Mouse (Mus musculus) kidney, postnatal 25 days (tissue): ENCODE results near the gene Cyp1b1.
A peak's percentile ranks its signal among the peaks of the same experiment; 100 is the strongest.

Source experiments
- DNase-seq, 2 experiments: peaks; one replicate each; pipeline ENCODE4 v3.0.0; 2021; ENCODE audit warnings: mixed read lengths in 2 of 2

Cyp1b1 gene

GRCm38 (mm10) chr17:79713643-79714367 lies 1.1 kb downstream of the Cyp1b1 start:
- peak; percentile 33 to 53 for DNase-seq

- peak; percentile 6 to 35 for DNase-seq
Observed at GRCm38 (mm10) chr17:79713276-79713642, 1.6 kb downstream of the Cyp1b1 start.

- DNase-seq, result no peak
Observed at GRCm38 (mm10) chr17:79712536-79712935, 2.3 kb downstream of the Cyp1b1 start.

GRCm38 (mm10) chr17:79711944-79712343 lies 2.9 kb downstream of the Cyp1b1 start:
- DNase-seq, result no peak

GRCm38 (mm10) chr17:79710246-79710842 lies 4.5 kb downstream of the Cyp1b1 start:
- peak; percentile 42 to 43 for DNase-seq

- no peak for DNase-seq
Observed at GRCm38 (mm10) chr17:79709718-79710117, 5.1 kb downstream of the Cyp1b1 start.

GRCm38 (mm10) chr17:79708168-79708567 lies 6.7 kb downstream of the Cyp1b1 start:
- no peak for DNase-seq

- no peak for DNase-seq
Observed at GRCm38 (mm10) chr17:79705671-79706455, 9.0 kb downstream of the Cyp1b1 start.

GRCm38 (mm10) chr17:79700871-79701270 lies 14.0 kb downstream of the Cyp1b1 start:
- DNase-seq, result no peak

GRCm38 (mm10) chr17:79699197-79699596 lies 15.7 kb downstream of the Cyp1b1 start:
- DNase-seq, result peak in 1 of 2 experiments; percentile 47

GRCm38 (mm10) chr17:79695541-79695940 lies 19.3 kb downstream of the Cyp1b1 start:
- DNase-seq, result no peak

GRCm38 (mm10) chr17:79695106-79695505 lies 19.8 kb downstream of the Cyp1b1 start:
- DNase-seq, result no peak

GRCm38 (mm10) chr17:79670837-79671236 lies 44.0 kb downstream of the Cyp1b1 start:
- DNase-seq, result no peak

GRCm38 (mm10) chr17:79664106-79664417 lies 50.8 kb downstream of the Cyp1b1 start:
- no peak for DNase-seq

GRCm38 (mm10) chr17:79663393-79664105 lies 51.3 kb downstream of the Cyp1b1 start:
- DNase-seq, result no peak

- no peak for DNase-seq
Observed at GRCm38 (mm10) chr17:79661848-79662247, 53.0 kb downstream of the Cyp1b1 start.

- DNase-seq, result peak; percentile 55 to 84
Observed at GRCm38 (mm10) chr17:79661387-79661786, 53.5 kb downstream of the Cyp1b1 start.

GRCm38 (mm10) chr17:79658863-79659262 lies 56.0 kb downstream of the Cyp1b1 start:
- DNase-seq, result no peak

GRCm38 (mm10) chr17:79658452-79658851 lies 56.4 kb downstream of the Cyp1b1 start:
- DNase-seq, result no peak

GRCm38 (mm10) chr17:79657785-79658184 lies 57.1 kb downstream of the Cyp1b1 start:
- no peak for DNase-seq

- no peak for DNase-seq
Observed at GRCm38 (mm10) chr17:79654187-79654586, 60.7 kb downstream of the Cyp1b1 start.

- no peak for DNase-seq
Observed at GRCm38 (mm10) chr17:79653171-79653570, 61.7 kb downstream of the Cyp1b1 start.
